Mouse (Mus musculus) bone marrow macrophage, adult 2 months (primary cell): ENCODE data around the gene Hivep3.

Experiments used
- CTCF ChIP-seq: IDR thresholded peaks from 2 replicates; pipeline ENCODE4 v1.5.1; 2012; ENCODE audit warnings: low read depth, mild to moderate bottlenecking, low read length, moderate library complexity
- POLR2A ChIP-seq: IDR thresholded peaks from 2 replicates; pipeline ENCODE4 v1.6.1; 2012; ENCODE audit warnings: mild to moderate bottlenecking, low read depth, low read length, borderline replicate concordance

GRCm38 (mm10) chr4:119878218-119878617, 144.6 kb downstream of the Hivep3 start:
- no peak for TF ChIP-seq CTCF
- no peak for TF ChIP-seq POLR2A
